Mouse (Mus musculus): ENCODE measurements around the gene Igf1. TPM values are rescaled to one million over a fixed set of nuclear protein-coding genes. Genes with fewer than 3 reads are reported as not detected.

The Igf1 gene
- total and polyA plus RNA-seq, 3 experiments = not detected

- H3K9me3 ChIP-seq (replicated peaks; ENCODE audit: insufficient read depth, low read length) = no peaks in the 10 kb centered on the region
- no peaks in the 10 kb centered on the region for H3K27me3 ChIP-seq (ENCODE audit: control insufficient read depth in 1 of 2, insufficient read depth in 2 of 2, low read length in 2 of 2)
- H3K79me2 ChIP-seq (ENCODE audit: control insufficient read depth, insufficient read depth, low read length, poor library complexity) = no peaks in the 10 kb centered on the region
- no peaks in the 10 kb centered on the region for H3K36me3 ChIP-seq (ENCODE audit: control insufficient read depth in 1 of 2, insufficient read depth in 2 of 2, low read length in 2 of 2)
- no peak overlapping the region for H3K4me3 ChIP-seq (ENCODE audit: control insufficient read depth in 1 of 2, insufficient read depth in 1 of 2, low read depth in 2 of 2, low read length in 2 of 2)
- no peaks in the 10 kb centered on the region for H3K4me1 ChIP-seq (ENCODE audit: control insufficient read depth in 1 of 2, insufficient read depth in 2 of 2, low read length in 2 of 2)
- H3K27ac ChIP-seq (ENCODE audit: control insufficient read depth, low read depth, low read length) = no peak overlapping the region
- no peak for DNase-seq (ENCODE audit: low read depth, low spot score)
- TF ChIP-seq E2F4 (IDR thresholded peaks at IDR 0.05; ENCODE audit: borderline replicate concordance, low read depth, low read length) (no peak), POLR2AphosphoS5 (IDR thresholded peaks at IDR 0.05; ENCODE audit: borderline replicate concordance, low read depth, low read length) (no peak), SMC3 (IDR thresholded peaks at IDR 0.05; ENCODE audit: low read depth, low read length) (no peak), MAFK (IDR thresholded peaks at IDR 0.05; ENCODE audit: borderline replicate concordance, low read depth, low read length) (no peak), USF1 (IDR thresholded peaks at IDR 0.05; ENCODE audit: low read depth, low read length) (no peak), ZNF384 (IDR thresholded peaks at IDR 0.05; ENCODE audit: low read depth, low read length) (no peak), ZKSCAN1 (IDR thresholded peaks at IDR 0.05; ENCODE audit: low read depth, low read length) (no peak), UBTF (IDR thresholded peaks at IDR 0.05; ENCODE audit: borderline replicate concordance, insufficient read depth, low read depth, low read length) (no peak), POLR2AphosphoS2 (IDR thresholded peaks at IDR 0.05; ENCODE audit: low read length) (no peak), CTCF (IDR thresholded peaks at IDR 0.05 in 2 of 3, conservative IDR thresholded peaks at IDR 0.05 in 1 of 3; ENCODE audit: control insufficient read depth in 1 of 3, insufficient read depth in 1 of 3, low read depth in 2 of 3, low read length in 3 of 3, poor library complexity in 1 of 3, severe bottlenecking in 1 of 3) (no peak)
- H3K9ac ChIP-seq (ENCODE audit: control insufficient read depth, low read depth, low read length, poor library complexity, severe bottlenecking) = no peak overlapping the region
Observed at GRCm38 (mm10) chr10:87892256-87892655, 34.2 kb downstream of the Igf1 start.

- no peak overlapping the region for H3K27ac ChIP-seq (ENCODE audit: control insufficient read depth, low read depth, low read length)
- H3K36me3 ChIP-seq (ENCODE audit: control insufficient read depth in 1 of 2, insufficient read depth in 2 of 2, low read length in 2 of 2) = no peaks in the 10 kb centered on the region
- H3K79me2 ChIP-seq (ENCODE audit: control insufficient read depth, insufficient read depth, low read length, poor library complexity) = no peaks in the 10 kb centered on the region
- TF ChIP-seq MAX (IDR thresholded peaks at IDR 0.05; ENCODE audit: low read length) = no peak
- no peak for TF ChIP-seq ZMIZ1 (IDR thresholded peaks at IDR 0.05; ENCODE audit: low read depth, low read length)
- no peak for TF ChIP-seq POLR2AphosphoS5 (IDR thresholded peaks at IDR 0.05; ENCODE audit: borderline replicate concordance, low read depth, low read length)
- TF ChIP-seq CTCF (IDR thresholded peaks at IDR 0.05 in 2 of 3, conservative IDR thresholded peaks at IDR 0.05 in 1 of 3; ENCODE audit: control insufficient read depth in 1 of 3, insufficient read depth in 1 of 3, low read depth in 2 of 3, low read length in 3 of 3, poor library complexity in 1 of 3, severe bottlenecking in 1 of 3) = no peak
- no peak for TF ChIP-seq POLR2AphosphoS2 (IDR thresholded peaks at IDR 0.05; ENCODE audit: low read length)
- no peak for TF ChIP-seq MAFK (IDR thresholded peaks at IDR 0.05; ENCODE audit: borderline replicate concordance, low read depth, low read length)
- TF ChIP-seq HCFC1 (IDR thresholded peaks at IDR 0.05; ENCODE audit: low read depth, low read length) = no peak
- TF ChIP-seq ZNF384 (IDR thresholded peaks at IDR 0.05; ENCODE audit: low read depth, low read length) = no peak
- no peak overlapping the region for H3K9ac ChIP-seq (ENCODE audit: control insufficient read depth, low read depth, low read length, poor library complexity, severe bottlenecking)
- H3K9me3 ChIP-seq (replicated peaks; ENCODE audit: insufficient read depth, low read length) = no peaks in the 10 kb centered on the region
- no peak overlapping the region for H3K4me3 ChIP-seq (ENCODE audit: control insufficient read depth in 1 of 2, insufficient read depth in 1 of 2, low read depth in 2 of 2, low read length in 2 of 2)
- H3K4me1 ChIP-seq (ENCODE audit: control insufficient read depth in 1 of 2, insufficient read depth in 2 of 2, low read length in 2 of 2) = no peaks in the 10 kb centered on the region
- no peaks in the 10 kb centered on the region for H3K27me3 ChIP-seq (ENCODE audit: control insufficient read depth in 1 of 2, insufficient read depth in 2 of 2, low read length in 2 of 2)
- no peak for DNase-seq (ENCODE audit: low read depth, low spot score)
Observed at GRCm38 (mm10) chr10:87893272-87893671, 35.2 kb downstream of the Igf1 start.
